Mouse (Mus musculus) thymus, adult 18-20 months (tissue): ENCODE measurements at regions not wholly inside any gene's neighbourhood (a gene's known extent, or its start where the extent isn't known, plus 50 kb on each side); places are given as distances from the start of the nearest gene placed in this dataset.

Source experiments
- DNase-seq, 2 experiments: peaks; one replicate each; pipeline ENCODE4 v3.0.0; 2022; ENCODE audit warnings: mixed read lengths in 2 of 2

DNA sequence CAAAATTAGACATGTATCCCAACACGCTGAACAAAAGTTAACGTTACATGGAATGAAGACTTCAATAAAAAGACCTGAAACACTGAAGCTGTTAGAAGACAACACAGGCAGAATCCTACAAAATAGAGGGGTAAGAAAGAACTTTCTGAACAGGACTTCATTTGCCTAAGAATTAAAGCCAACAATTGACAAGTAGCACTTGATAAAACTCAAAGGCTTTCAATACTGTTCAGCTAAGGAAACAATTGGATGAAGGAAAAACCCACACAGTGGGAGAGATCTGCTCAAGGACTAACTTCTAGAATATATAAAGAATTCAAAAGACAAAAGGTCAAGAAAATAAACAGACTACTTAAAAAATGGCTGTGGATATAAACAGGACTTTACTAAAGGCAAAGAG, 535.2 kb upstream of the Adamts9 start:
- no peak for DNase-seq

DNA sequence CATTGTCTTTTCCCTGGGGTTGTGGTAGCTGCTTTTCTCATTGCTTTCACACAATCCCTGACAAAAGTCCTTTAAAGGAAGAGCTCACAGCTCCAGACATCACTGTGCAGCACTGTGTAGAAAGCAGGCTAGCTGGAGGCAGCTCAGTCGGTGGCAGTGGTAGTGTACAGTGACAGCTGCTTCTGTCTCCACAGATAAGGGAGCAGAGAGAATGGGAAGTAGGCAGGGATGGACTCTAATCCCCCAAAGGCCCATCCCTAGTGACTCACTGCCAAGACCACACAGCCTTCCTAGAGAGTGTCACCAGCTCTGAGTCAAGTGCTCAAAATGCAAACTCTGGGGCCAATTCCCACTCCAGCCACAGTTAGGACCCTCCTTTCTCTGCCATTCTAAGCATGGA, 531.7 kb upstream of the Adamts9 start:
- no peak for DNase-seq

DNA sequence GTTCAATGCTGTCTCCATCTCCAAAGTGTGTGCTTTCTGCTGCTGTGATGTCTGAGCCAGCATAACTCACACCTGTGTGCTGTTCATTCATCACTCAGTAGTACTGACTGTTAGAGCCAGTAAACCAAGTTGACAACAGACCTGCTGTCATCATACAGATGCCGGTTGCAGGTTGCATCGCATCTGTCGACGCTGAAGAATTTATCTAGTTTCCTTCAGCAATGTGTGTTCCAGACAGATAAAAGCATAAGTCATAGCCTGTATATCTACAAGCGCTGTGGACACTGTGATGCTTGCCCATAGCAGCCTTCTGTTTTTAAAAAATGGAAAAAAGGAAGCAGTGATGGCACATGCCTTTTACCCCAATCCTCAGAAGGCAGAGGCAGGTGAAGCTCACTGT, 524.6 kb upstream of the Adamts9 start:
- DNase-seq = no peak

DNA sequence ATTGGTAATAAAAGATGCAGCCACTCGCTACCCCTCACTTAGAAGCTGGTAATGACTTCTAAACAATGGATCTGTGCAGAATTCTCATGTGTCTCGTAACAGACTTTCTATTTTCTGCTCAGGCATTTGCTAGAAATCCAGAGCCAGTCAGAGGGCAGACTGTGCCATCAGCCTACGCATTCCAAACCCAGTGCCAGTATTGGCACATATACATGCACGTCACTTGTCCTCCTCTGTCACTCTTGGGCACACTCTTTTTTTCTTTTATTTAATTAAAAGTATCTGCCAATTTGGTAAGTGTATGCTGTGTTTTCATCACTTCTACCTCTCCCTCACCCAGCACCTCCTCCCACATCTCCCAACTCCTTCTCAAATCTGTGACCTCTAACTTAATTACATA, 519.6 kb upstream of the Adamts9 start:
- no peak for DNase-seq

DNA sequence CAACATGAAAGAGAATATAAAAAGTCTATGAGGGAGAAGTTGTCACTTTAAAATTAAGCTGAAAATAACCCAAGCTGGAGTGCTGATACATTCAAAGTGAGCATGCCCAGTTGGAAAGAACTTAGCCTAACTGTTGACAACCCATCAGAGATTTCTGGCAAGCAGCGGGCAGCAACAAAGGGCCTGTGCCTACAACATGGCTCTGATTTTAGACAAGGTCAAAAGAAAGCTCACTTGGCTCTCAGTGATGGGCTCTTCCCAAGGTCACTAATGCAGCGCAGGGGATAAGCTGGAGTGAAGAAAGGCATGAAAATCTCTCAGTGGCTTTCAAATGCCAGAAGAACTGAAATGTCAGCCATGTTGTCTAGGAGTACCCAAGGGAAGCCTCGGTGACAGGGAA, 518.1 kb upstream of the Adamts9 start:
- DNase-seq = no peak

DNA sequence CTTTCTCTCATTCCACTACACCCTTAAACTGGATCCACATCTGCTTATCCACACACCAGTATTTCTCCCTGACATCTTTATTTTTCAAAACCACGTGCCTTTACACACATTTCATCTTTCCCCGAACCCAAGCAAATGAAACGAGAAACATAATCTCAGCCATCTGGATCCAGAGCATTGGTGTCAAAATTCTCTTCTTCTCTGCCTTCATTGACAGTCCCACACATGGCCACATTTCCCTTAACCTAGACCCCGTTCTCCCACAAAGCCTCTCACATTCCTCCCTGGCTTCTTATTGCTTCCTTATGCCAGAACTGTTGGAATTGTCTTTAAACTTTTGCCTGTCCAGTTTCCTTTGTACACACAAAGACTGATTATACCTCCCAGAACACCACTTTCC, 514.3 kb upstream of the Adamts9 start:
- DNase-seq = no peak

DNA sequence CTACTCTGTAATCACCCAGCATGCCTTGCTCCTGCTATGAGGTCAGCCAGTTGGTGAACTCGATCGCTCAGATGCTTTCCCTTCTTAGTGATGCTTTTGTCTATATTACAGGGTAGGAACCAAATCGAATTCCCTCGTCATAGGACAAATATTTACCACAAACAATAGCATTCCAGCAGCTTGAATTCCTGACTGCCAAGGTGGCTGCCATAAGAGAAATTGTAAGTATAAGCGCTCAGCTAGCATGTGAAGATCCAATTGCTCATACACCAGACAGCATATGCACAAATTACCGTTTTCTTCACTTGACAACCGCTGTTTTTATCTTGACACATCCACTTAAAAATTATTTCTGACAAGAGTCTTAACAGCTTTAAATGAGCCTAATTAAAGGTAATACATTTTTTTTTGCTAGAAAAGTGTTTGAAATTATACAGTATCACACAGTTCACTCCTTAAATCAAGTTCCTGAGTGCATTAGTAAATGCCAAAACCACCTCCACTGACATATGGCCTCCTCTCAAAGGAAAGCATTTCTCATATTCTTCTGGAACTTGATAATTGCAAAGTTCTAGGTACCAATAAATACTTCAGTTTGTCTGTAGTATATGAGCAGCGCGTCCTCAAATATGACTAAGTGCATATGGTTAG, 513.2 kb upstream of the Adamts9 start:
- no peak for DNase-seq

DNA sequence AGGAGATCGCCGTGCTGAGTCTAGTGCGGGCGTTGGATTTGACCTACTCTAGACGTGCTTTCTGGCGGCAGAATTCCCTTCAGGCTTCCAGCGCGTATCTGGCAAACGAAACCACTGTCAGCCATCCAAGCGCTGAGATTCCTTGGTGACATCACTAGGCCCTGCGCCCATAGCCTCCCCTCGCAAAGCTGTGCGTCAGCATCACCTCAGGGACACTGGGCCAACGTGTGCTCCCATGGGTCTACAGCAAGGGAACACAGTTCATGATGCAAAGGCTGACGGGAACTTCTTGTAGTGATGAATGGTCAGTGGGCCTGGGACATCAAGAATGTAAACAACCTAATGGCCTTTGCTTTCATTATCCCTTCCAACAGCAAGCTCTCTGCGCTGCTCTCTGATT, 502.3 kb upstream of the Adamts9 start:
- peak; percentile 1 to 3 for DNase-seq

DNA sequence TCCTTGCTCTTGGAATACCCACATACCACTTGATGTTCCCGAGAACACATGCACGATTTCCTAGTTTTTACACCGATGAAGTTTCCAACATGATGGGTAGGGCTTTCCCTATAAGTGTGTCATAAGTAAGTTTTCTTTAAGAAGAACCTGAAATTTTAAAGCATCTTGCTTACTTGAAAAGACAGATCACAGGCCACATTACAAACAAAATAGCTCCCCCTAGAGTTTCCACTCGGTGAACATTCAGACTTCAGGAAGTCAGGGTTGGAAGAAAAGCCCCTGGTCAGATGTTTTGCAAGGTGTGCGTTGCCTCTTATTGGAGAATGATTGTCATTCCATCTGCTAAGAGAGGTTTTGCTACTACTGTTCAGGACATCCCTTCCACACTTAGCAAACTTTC, 501.8 kb upstream of the Adamts9 start:
- no peak for DNase-seq

DNA sequence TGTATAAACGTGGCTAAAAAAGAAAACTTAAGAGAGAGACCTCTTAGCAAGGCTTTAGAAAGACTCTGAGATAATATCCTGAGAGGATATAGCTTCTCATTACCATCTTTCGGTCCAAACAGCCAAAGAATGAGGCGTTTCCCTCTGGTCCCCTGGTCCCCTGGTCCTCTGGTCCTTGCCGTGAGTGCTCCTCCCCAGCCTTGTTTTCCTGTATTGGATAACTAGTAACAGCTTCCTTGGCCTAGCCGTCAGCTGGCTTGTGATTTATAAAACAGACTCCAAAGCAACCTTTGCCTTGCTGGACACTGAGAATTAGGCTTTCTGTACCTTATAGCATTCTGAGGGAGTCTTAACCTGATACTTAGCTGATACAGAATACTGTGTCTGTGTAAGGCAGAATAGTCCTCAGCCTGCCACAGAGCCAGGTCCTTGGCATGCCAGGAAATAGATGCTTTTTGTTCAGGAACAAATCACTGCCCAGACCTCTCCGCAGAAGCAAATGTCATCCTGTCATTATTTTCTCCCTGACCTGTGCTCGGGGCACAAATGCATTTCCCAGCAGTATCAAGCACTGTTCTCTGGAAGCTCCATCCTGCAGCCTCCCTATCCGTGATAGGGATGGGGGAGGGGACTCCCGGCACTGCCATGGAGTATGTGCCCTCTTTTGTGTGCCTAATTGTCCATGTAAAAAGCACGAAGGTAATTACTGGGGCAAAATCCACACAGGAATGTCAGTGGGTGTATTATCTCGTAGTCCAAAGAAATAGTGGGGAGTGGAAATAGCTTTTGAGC, 500.7 kb upstream of the Adamts9 start:
- no peak for DNase-seq

DNA sequence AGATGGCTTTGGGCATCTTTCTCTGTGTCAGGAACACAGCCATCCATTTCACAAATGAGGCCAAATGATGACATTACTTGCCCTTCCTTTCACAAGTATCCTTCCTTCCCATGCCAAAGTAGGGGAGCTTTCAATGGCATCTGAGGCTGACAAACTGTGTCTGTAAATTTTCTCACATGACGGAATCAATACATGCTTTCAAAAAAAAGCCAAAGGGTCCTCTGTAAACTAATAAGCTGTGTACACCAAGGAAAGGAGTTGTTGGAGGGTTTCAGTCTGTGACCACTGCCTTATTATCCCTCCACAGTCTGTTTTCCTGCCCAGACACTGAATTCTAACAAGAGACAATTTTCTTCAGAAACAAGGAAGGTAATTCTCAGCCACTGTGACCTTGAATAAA, 490.2 kb upstream of the Adamts9 start:
- no peak for DNase-seq

DNA sequence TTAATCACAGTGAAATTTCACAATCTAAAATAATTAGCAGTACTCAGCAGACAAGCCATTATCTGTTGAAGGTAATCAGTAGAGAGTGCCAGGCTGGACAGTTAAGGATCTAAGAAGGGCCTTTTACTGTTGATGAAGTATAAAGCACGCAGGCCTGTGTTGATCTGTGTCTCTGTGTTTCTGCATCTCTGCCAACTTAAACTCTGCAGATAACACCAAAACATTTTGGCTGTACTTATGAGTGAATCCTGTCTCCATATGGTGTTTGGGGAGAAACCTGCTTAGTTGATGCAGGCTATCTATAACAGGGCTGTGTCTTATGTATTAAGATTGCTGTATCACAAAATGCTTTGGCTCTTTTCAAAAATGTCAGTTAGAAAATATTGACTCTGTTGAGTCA, 482.8 kb upstream of the Adamts9 start:
- DNase-seq = no peak

DNA sequence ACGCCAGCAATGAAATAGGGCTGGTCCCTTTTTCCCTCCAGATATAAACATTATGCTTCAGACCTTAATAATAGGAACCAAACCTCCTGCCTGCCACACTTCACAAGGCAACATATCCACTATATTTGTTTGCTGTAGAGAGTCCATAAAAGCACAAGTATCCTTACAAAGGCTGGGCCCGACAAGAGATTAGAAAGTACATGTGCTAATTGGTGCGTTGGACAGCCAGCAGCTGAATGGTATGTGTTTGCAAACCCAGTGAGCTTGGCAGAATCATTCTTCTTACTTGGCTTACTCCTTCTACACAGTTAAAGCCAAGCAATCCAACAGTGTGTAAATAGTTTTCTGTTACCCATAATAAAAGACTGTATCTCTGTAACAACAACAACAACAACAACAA, 479.6 kb upstream of the Adamts9 start:
- DNase-seq = no peak

DNA sequence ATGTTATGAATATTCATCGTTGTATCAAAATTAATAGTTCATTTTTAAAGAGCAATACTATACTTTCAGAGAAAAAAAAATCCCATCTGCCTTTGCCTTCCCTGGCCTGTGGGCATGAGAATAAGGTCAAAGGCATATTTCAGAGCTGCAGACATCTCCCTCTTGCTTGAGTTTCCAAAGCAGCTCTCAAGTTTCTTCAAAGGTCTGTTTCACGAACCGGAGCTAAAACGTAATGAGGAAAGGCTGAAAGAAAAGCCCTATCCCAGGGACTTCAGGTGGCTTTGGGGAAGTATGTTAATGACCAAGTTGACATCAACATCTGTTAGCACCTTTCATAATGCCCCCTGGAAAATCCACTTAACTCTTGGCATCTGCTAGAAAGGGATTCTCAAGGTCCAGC, 479.0 kb upstream of the Adamts9 start:
- DNase-seq = no peak

DNA sequence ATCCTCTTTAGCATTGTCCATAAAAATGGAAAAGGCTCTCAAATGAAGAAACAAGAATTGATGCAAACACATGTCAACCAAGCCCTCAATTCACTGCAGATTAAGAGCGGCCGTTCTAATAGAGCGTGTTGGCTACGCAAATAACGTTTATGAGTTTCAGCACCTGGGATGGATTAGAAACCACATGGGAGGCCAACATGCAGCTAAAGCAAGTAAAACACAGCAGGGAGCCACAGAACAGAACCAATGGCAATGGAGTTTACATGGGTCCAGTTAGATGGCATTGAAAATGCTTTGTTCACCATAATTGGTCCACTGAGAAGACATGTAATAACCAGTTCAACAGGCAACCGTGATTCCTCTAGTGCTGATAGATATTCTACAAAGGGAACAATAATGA, 474.3 kb upstream of the Adamts9 start:
- DNase-seq = no peak

DNA sequence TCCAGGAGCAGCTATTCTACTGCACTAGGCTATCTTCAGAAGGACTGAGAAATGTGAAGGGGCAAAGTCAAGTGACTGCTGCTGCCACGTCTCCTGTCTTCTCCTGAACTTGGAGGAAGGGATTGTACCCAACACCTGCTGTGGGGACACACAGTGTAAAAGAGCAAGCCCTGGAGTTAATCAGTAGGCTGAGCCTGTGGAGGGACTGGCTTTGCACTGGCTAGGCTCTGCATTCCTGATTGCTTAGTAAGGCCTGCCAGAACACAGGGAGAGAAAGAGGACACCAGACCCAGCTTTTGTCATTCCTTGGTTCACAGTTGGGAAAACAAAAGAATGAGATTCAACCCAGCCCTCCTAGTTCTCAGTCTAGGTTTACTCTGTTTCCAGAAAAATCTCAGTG, 472.7 kb upstream of the Adamts9 start:
- no peak for DNase-seq

DNA sequence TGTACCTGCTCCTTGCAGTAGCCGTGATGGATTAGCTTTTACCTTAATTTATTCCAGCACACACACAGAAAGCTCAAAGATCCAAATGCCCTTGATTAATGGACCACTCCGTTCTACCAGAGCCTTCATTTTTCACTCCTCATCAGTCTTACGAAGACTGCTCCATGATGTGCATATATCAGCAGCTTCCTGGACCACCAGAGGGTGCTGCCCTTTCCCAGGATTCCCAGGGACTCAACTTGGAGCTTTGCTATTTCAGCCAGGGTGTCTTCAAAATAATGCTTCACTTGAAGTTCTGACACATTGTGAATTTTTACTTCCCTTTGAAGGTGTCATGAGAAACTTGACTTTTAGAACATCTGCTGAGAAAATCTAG, 467.8 kb upstream of the Adamts9 start:
- DNase-seq = no peak

DNA sequence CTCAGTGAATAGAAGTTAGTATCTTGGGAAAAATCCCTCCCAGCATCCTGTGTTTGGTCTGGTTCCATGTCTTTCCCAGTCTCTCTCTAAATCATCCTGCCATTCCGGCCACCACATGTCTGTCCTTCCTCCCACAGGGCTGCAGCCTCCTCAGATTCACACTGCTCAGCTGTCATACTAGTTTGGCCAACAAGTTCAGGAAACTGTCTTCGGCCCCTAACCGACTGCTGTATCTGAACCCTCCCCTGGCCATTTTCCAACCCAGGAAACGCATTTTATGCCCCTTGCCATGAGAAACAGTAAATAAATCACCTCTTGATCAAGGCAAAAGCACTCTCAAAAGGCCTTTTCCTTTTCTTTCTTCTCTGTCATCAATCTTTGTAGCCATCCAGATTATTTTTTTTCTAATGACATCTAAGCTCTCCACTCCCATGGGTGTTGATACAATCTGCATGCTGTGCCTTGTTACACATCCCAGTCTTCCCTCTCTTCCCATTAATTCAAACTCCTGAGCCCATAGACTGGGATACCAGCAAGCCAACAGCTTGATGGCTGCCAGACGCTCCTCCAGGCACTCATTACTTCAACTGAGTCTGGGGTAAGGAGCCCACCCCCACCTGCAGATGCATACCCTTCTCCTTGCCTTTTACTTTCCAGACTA, 467.3 kb upstream of the Adamts9 start:
- DNase-seq = no peak

DNA sequence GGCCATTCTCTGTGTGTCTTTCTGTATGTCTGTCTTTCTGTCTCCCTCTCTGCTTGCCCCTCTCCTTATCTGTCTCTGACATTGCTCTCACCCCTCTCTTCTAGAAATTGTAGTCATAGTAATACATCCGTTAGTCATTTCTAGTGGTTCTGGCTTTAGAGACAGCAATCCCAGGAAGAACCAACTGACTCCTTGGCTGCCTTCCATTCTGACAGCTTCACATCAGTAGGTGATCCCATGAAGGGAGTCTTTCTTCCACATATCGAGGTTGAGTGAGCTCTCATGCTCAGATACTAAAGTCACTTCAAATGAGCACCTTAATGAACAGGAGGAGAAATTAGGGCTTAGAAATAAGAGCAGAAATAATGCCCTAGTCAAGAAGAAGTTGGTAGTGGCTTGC, 455.3 kb upstream of the Adamts9 start:
- no peak for DNase-seq

DNA sequence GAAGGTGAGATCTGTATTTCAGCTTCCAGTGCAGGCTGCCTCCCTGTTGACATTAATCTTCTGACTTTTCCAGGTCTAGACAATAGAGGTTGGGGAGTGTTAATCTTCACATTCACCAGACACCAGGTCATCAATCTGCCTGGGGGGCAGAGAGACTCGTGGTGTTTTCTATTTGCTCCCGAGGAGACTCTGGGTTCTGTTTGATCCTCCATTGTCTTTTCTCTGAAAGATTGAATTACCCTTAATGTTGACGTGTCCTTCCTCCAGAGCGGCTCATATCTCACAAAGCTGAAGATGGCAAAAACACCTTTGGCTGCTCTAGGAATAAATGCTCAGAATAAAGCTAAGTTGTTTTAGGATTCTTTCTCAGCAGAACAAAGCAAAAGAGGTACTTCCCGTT, 453.8 kb upstream of the Adamts9 start:
- DNase-seq = no peak

DNA sequence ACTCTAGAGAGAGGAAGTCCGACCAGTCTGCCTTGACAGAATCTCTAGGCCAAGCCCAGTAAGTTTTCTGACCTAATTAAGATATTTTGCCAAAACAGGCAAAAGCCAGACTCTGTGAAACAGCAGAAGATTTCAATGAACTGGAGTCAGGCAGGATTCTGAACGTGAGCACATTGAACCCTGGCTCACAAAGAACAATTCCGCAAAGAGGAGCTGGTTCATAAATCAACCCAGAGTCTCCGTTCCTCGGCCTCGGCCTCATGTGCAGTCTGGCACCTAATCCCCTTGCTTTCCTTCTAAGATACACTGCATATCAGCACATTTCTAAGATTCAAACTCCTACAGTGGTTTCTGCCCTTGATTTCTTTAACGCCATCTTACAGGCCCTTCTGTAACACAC, 452.7 kb upstream of the Adamts9 start:
- no peak for DNase-seq

DNA sequence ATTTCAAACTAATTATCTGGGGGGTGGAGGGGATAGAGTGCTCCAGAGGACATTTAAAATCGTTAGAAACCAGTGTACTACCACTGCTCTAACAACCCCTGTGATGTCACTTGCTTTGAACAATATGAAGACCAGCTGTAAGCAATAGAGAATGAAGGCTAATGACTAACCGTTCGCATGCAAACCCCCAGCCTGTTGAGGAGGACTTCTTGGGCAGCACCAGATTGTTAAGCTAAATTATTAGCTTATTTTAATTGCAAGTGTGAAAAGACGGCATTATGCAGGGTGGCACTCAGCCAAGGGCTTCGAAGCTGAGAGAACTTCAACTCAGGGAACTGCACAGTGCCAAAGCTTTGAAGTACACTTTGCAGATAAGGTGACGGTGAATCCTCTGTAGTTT, 452.0 kb upstream of the Adamts9 start:
- no peak for DNase-seq

DNA sequence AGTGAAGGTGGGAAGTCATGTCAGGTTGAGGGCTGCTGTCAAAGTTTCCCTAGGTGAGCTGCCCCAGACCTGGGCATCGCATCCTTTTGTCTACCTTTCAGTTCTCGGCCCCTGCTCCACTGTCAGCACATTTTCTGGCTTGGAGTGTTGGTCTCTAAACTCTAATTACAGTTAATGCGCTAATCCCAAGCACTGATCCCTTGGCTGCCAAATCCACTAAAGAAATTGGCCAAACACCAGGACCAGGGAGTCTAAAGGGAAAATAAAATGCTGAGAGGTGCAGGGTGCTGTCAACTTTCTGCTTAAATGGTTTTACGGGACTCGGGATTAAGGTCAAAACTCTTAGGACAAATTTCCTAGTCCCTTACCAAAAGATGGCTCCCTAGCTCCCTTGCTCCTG, 450.3 kb upstream of the Adamts9 start:
- DNase-seq = no peak

DNA sequence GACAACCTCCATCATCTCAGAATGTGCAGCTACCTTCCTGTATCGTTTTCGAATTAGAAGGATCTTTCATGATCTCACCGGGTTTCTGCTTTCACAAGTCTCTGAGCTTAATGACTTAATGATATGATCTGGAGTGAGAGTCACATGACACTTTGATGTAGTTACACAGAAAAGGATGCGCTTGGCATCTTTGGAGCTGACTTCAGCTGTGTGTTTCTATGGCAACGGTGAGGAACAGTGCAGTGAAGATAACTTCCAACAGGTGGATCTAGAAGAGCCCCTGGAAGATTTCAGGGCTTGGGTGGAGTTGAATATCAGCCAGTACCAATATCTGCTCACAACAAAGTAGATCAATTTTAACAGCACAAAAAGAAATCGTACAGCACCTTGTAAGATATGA, 449.1 kb upstream of the Adamts9 start:
- no peak for DNase-seq

DNA sequence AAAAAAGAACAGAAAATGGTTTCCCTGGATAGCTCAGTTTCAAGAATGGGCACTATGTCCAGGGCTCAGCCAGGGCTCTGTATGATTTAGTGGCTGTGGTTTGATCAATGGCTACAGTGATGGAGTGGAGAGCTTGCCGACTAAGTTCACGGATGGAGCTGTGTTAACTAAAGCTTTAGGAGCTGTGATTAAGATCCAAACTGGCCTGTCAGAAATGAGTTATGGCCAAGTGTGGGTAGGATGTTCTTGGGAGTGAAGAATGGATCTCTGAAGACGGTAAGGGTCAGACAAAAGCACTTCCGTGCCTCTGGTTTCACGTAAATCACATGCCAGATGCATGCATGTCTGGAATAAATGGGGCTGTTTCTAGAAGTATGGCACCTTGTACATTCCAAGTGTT, 447.9 kb upstream of the Adamts9 start:
- no peak for DNase-seq
